Mouse (Mus musculus) MEL (cell line): ENCODE data around the gene Zfp524. TPM values are rescaled to one million over a fixed set of nuclear protein-coding genes. Genes with fewer than 3 reads are reported as not detected.
A peak's percentile ranks its signal among the peaks of the same experiment; 100 is the strongest.

ENCODE experiments used
- DNase-seq: peaks from one replicate; pipeline ENCODE4 v3.0.0; 2011; ENCODE audit warnings: low read depth, low spot score
- H3K27ac ChIP-seq: 2 replicates; pipeline ENCODE4 v1.5.1; 2012; ENCODE audit warnings: low read depth, mild to moderate bottlenecking, control low read depth, low read length, moderate library complexity; ENCODE audit not compliant: control insufficient read depth
- H3K27me3 ChIP-seq, 2 experiments: fragments of 150-350 bp in 1 of 2; sonication (generic) in 1 of 2; 2 replicates each; pipeline ENCODE4 v1.6.1; 2012; ENCODE audit warnings: low read length in 2 of 2, mild to moderate bottlenecking in 2 of 2, improper control_type of control experiment in 1 of 2, moderate library complexity in 1 of 2; ENCODE audit not compliant: insufficient read depth in 2 of 2, control insufficient read depth in 1 of 2
- H3K36me3 ChIP-seq, 2 experiments: 2 replicates each; pipeline ENCODE4 v1.6.1; 2012 to 2014; ENCODE audit warnings: low read length in 2 of 2, improper control_type of control experiment in 1 of 2, inconsistent platforms in 1 of 2, mild to moderate bottlenecking in 1 of 2; ENCODE audit not compliant: insufficient read depth in 2 of 2, control insufficient read depth in 1 of 2
- H3K4me1 ChIP-seq, 2 experiments: fragments of 150-350 bp in 1 of 2; sonication (generic) in 1 of 2; 2 replicates each; pipeline ENCODE4 v1.6.1; 2012; ENCODE audit warnings: low read length in 2 of 2, improper control_type of control experiment in 1 of 2, mild to moderate bottlenecking in 1 of 2; ENCODE audit not compliant: insufficient read depth in 2 of 2, control insufficient read depth in 1 of 2
- H3K4me3 ChIP-seq, 2 experiments: fragments of 150-350 bp in 1 of 2; sonication (generic) in 1 of 2; 2 replicates each; pipeline ENCODE4 v1.5.1; 2012; ENCODE audit warnings: low read depth in 2 of 2, low read length in 2 of 2, mild to moderate bottlenecking in 2 of 2, moderate library complexity in 2 of 2, control low read depth in 1 of 2, improper control_type of control experiment in 1 of 2; ENCODE audit not compliant: control insufficient read depth in 1 of 2, insufficient read depth in 1 of 2
- H3K79me2 ChIP-seq: 2 replicates; pipeline ENCODE4 v1.6.1; 2012; ENCODE audit warnings: mild to moderate bottlenecking, low read length, moderate library complexity; ENCODE audit not compliant: control insufficient read depth, poor library complexity, insufficient read depth
- H3K9ac ChIP-seq: 2 replicates; pipeline ENCODE4 v1.6.1; 2012; ENCODE audit warnings: low read depth, mild to moderate bottlenecking, control low read depth, low read length, moderate library complexity; ENCODE audit not compliant: control insufficient read depth, poor library complexity, severe bottlenecking
- H3K9me3 ChIP-seq: fragments of 150-350 bp; sonication (generic); replicated peaks from 2 replicates; pipeline ENCODE4 v1.6.1; 2012; ENCODE audit warnings: mild to moderate bottlenecking, low read length, improper control_type of control experiment, moderate library complexity; ENCODE audit not compliant: insufficient read depth
- CTCF ChIP-seq, 3 experiments: IDR thresholded peaks in 2 of 3; conservative IDR thresholded peaks in 1 of 3; 2 replicates each; pipeline ENCODE4 v1.5.1; 2011 to 2012; ENCODE audit warnings: low read length in 3 of 3, low read depth in 2 of 3, mild to moderate bottlenecking in 2 of 3, improper control_type of control experiment in 1 of 3, inconsistent platforms in 1 of 3, mixed read lengths in 1 of 3, moderate library complexity in 1 of 3; ENCODE audit not compliant: control insufficient read depth in 1 of 3, insufficient read depth in 1 of 3, poor library complexity in 1 of 3, severe bottlenecking in 1 of 3
- E2F4 ChIP-seq: IDR thresholded peaks from 2 replicates; pipeline ENCODE4 v1.6.1; 2011; ENCODE audit warnings: low read depth, low read length, improper control_type of control experiment, borderline replicate concordance
- ELF1 ChIP-seq: IDR thresholded peaks from 2 replicates; pipeline ENCODE4 v1.6.1; 2014; ENCODE audit warnings: low read depth, mild to moderate bottlenecking, inconsistent platforms, low read length, improper control_type of control experiment, moderate library complexity
- ETS1 ChIP-seq: IDR thresholded peaks from 2 replicates; pipeline ENCODE4 v1.6.1; 2012; ENCODE audit warnings: low read depth, mild to moderate bottlenecking, inconsistent platforms, low read length, improper control_type of control experiment, moderate library complexity
- GATA1 ChIP-seq: IDR thresholded peaks from 2 replicates; pipeline ENCODE4 v1.6.1; 2011; ENCODE audit warnings: low read depth, low read length, improper control_type of control experiment
- JUND ChIP-seq: IDR thresholded peaks from 2 replicates; pipeline ENCODE4 v1.6.1; 2011; ENCODE audit warnings: low read depth, mild to moderate bottlenecking, improper control_type of control experiment, low read length
- KAT2A ChIP-seq: conservative IDR thresholded peaks from 2 replicates; pipeline ENCODE4 v1.6.1; 2012; ENCODE audit warnings: low read depth, low read length, improper control_type of control experiment, inconsistent platforms
- MAX ChIP-seq: IDR thresholded peaks from 2 replicates; pipeline ENCODE4 v1.6.1; 2011; ENCODE audit warnings: low read length, improper control_type of control experiment
- MEF2A ChIP-seq: IDR thresholded peaks from 2 replicates; pipeline ENCODE4 v1.6.1; 2014; ENCODE audit warnings: low read depth, mild to moderate bottlenecking, inconsistent platforms, low read length, improper control_type of control experiment; ENCODE audit not compliant: poor library complexity, insufficient replicate concordance, severe bottlenecking; ENCODE audit errors: extremely low read depth
- MXI1 ChIP-seq: IDR thresholded peaks from 2 replicates; pipeline ENCODE4 v1.6.1; 2011; ENCODE audit warnings: mild to moderate bottlenecking, low read depth, low read length, improper control_type of control experiment
- MYC ChIP-seq: IDR thresholded peaks from 2 replicates; pipeline ENCODE4 v1.6.1; 2011; ENCODE audit warnings: low read depth, mild to moderate bottlenecking, low read length, improper control_type of control experiment, moderate library complexity
- POLR2AphosphoS2 ChIP-seq: IDR thresholded peaks from 2 replicates; pipeline ENCODE4 v1.6.1; 2011; ENCODE audit warnings: low read length, improper control_type of control experiment
- POLR2AphosphoS5 ChIP-seq: IDR thresholded peaks from 2 replicates; pipeline ENCODE4 v1.6.1; 2012; ENCODE audit warnings: low read depth, borderline replicate concordance, mild to moderate bottlenecking, inconsistent platforms, low read length, moderate library complexity, mixed read lengths
- SIN3A ChIP-seq: IDR thresholded peaks from 2 replicates; pipeline ENCODE4 v1.6.1; 2012; ENCODE audit warnings: low read length, improper control_type of control experiment, inconsistent platforms
- TAL1 ChIP-seq: IDR thresholded peaks from 2 replicates; pipeline ENCODE4 v1.6.1; 2012; ENCODE audit warnings: mild to moderate bottlenecking, inconsistent platforms, low read length, moderate library complexity, mixed read lengths
- TCF12 ChIP-seq: IDR thresholded peaks from 2 replicates; pipeline ENCODE4 v1.6.1; 2014; ENCODE audit warnings: low read depth, mild to moderate bottlenecking, inconsistent platforms, low read length, improper control_type of control experiment, moderate library complexity
- USF1 ChIP-seq: IDR thresholded peaks from 2 replicates; pipeline ENCODE4 v1.6.1; 2014; ENCODE audit warnings: low read depth, mild to moderate bottlenecking, inconsistent platforms, low read length, improper control_type of control experiment, moderate library complexity
- USF2 ChIP-seq, 2 experiments: IDR thresholded peaks; 2 replicates each; pipeline ENCODE4 v1.6.1; 2011 to 2012; ENCODE audit warnings: improper control_type of control experiment in 2 of 2, low read length in 2 of 2, borderline replicate concordance in 1 of 2, inconsistent platforms in 1 of 2, low read depth in 1 of 2, mild to moderate bottlenecking in 1 of 2; ENCODE audit not compliant: insufficient read depth in 1 of 2
- ZKSCAN1 ChIP-seq: IDR thresholded peaks from 2 replicates; pipeline ENCODE4 v1.6.1; 2012; ENCODE audit warnings: low read depth, mild to moderate bottlenecking, inconsistent platforms, low read length, improper control_type of control experiment, moderate library complexity
- polyA plus RNA-seq, 2 experiments: library from polyadenylated mRNA; stranded (reverse) in 1 of 2; unstranded in 1 of 2; fragments of >175 nt in 1 of 2; fragments of >200 nt in 1 of 2; gene quantifications; 2 replicates each; pipeline versions ENCODE4 v1.2.1 to v1.2.4; 2012; ENCODE audit warnings: low replicate concordance in 2 of 2, low read depth in 1 of 2; ENCODE audit not compliant: insufficient read length in 2 of 2, insufficient read depth in 1 of 2, missing spikeins in 1 of 2
- total RNA-seq: library from RNA; depleted of rRNA; stranded (reverse); fragments of 300-350 nt; gene quantifications from 2 replicates; pipeline ENCODE4 v1.2.3, GENCODE M21; 2012

Gene Zfp524
- total and polyA plus RNA-seq, 3 experiments, result 9.4 to 12.7 TPM; not detected in 1

DNA sequence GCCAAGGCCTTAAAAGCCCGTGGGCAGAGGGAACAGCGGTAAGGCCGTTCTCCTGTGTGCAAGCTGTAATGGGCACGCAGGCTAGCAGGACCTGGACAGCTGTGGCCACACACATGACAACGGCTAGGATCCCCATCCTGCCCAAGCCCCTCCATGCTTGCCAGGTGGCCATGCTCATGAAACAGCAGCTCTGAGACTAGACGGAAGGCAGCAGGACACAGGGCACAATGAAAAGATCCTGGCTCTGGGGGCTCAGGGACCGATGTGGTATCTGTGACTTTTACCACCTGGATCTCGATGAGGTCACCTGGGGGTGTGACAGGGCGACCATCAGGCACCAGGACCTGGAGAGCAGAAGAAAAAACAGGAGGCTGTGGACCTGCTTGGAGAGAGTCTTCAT is 21.9 kb downstream of the Zfp524 start:
- Histone ChIP-seq H3K27ac (no peak overlapping the region), H3K4me1 (peaks cover 0 to 5% of the 10 kb centered on the region in 2 experiments; a peak in 2 of 4 replicates), H3K9me3 (no peaks in the 10 kb centered on the region), H3K4me3 (no peak overlapping the region), H3K36me3 (no peaks in the 10 kb centered on the region; a peak in 3 of 4 replicates), H3K9ac (no peak overlapping the region), H3K79me2 (no peaks in the 10 kb centered on the region; the same call in 1 of the 2 replicates), H3K27me3 (no peaks in the 10 kb centered on the region)
- TF ChIP-seq TAL1 (no peak), SIN3A (no peak), KAT2A (no peak), MXI1 (no peak), MEF2A (no peak), E2F4 (no peak), CTCF (IDR thresholded peaks at IDR 0.05 in 2 of 3, conservative IDR thresholded peaks at IDR 0.05 in 1 of 3; ENCODE audit: control insufficient read depth in 1 of 3, insufficient read depth in 1 of 3, low read depth in 2 of 3, low read length in 3 of 3, poor library complexity in 1 of 3, severe bottlenecking in 1 of 3) (no peak), POLR2AphosphoS5 (no peak), ZKSCAN1 (no peak), MYC (no peak), GATA1 (no peak), ELF1 (no peak), USF2 (IDR thresholded peaks at IDR 0.05; ENCODE audit: borderline replicate concordance in 1 of 2, insufficient read depth in 1 of 2, low read depth in 1 of 2, low read length in 2 of 2) (no peak), ETS1 (no peak), JUND (no peak), MAX (no peak), USF1 (no peak)
- no peak for DNase-seq

DNA sequence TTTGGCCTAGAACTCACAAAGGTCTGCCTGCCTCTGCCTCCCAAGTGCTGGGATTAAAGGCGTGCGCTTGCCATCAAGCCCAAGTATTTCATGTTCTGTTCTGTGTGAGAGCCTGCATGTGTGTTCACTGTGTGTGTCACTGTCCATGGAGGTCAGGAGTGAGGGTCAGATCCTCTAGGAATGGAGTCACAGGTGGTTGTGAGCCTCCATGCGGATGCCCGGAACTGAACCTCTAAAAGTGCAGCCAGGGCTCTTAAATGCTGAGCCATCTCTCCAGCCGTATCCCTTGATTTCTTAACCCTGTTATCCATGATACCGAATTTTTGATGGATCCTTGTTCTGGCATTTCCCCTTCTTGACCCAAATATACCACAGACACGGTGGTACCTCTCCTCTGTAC is 22.8 kb downstream of the Zfp524 start:
- Histone ChIP-seq H3K9ac (peak overlapping the region; percentile 91), H3K79me2 (no peaks in the 10 kb centered on the region; the same call in 1 of the 2 replicates), H3K4me1 (peaks cover 0 to 5% of the 10 kb centered on the region in 2 experiments; a peak in 2 of 4 replicates), H3K4me3 (peak overlapping the region; percentile 93; a peak in 3 of 4 replicates), H3K9me3 (no peaks in the 10 kb centered on the region), H3K27me3 (no peaks in the 10 kb centered on the region), H3K36me3 (no peaks in the 10 kb centered on the region; a peak in 2 of 4 replicates), H3K27ac (peak overlapping the region; percentile 44; the same call in 1 of the 2 replicates)
- TF ChIP-seq POLR2AphosphoS5, result no peak
- no peak for TF ChIP-seq USF1
- no peak for TF ChIP-seq POLR2AphosphoS2
- no peak for TF ChIP-seq TCF12
- TF ChIP-seq ETS1, result no peak
- no peak for DNase-seq
